Mouse (Mus musculus): ENCODE data around the gene Stpg2. TPM values are rescaled to one million over a fixed set of nuclear protein-coding genes. Genes with fewer than 3 reads are reported as not detected.
"Not testable (repeated sequence)": the region's sequence is repeated elsewhere in the genome, so short reads cannot be mapped to it uniquely, and the experiment has no call there.

Gene Stpg2
- total and polyA plus RNA-seq, 2 experiments from 2014 or later = 0.19 TPM; not detected in 1

GRCm38 (mm10) chr3:139665047-139665446, 459.6 kb downstream of the Stpg2 start:
- ATAC-seq = no peak
- Histone ChIP-seq H3K4me2 (ENCODE audit: low read depth) (no peak overlapping the region), H3K27ac (ENCODE audit: low read depth, low read length) (no peak overlapping the region), H3K27me3 (ENCODE audit: insufficient read depth, low read length) (no peaks in the 10 kb centered on the region), H3K9ac (no peak overlapping the region), H3K4me1 (ENCODE audit: insufficient read depth) (no peaks in the 10 kb centered on the region), H3K4me3 (ENCODE audit: low read depth, low read length) (no peak overlapping the region), H3K36me3 (ENCODE audit: insufficient read depth) (no peaks in the 10 kb centered on the region), H3K9me3 (ENCODE audit: low read length) (no peaks in the 10 kb centered on the region)
- no peak for TF ChIP-seq CTCF (IDR thresholded peaks at IDR 0.05; ENCODE audit: low read depth)
- WGBS = 96% methylated on average over 3 of the region's 3 CpGs
- no peak for DNase-seq

- no peak overlapping the region for H3K4me2 ChIP-seq (ENCODE audit: low read depth)
- H3K4me1 ChIP-seq (ENCODE audit: insufficient read depth) = no peaks in the 10 kb centered on the region
- H3K9me3 ChIP-seq (ENCODE audit: low read length) = no peaks in the 10 kb centered on the region
- no peak for TF ChIP-seq CTCF (IDR thresholded peaks at IDR 0.05; ENCODE audit: low read depth)
- no peak overlapping the region for H3K4me3 ChIP-seq (ENCODE audit: low read depth, low read length)
- H3K9ac ChIP-seq = no peak overlapping the region
- 85% methylated on average over 3 of the region's 3 CpGs for WGBS
- no peaks in the 10 kb centered on the region for H3K27me3 ChIP-seq (ENCODE audit: insufficient read depth, low read length)
- H3K27ac ChIP-seq (ENCODE audit: low read depth, low read length) = no peak overlapping the region
- H3K36me3 ChIP-seq (ENCODE audit: insufficient read depth) = no peaks in the 10 kb centered on the region
- ATAC-seq = no peak
- DNase-seq = no peak
These were observed 470.7 kb downstream of the Stpg2 start for GRCm38 (mm10) chr3:139676192-139676591.

- Histone ChIP-seq H3K4me2 (ENCODE audit: low read depth) (no peak overlapping the region), H3K9ac (no peak overlapping the region), H3K27ac (ENCODE audit: low read depth, low read length) (no peak overlapping the region), H3K27me3 (ENCODE audit: insufficient read depth, low read length) (no peaks in the 10 kb centered on the region), H3K4me1 (ENCODE audit: insufficient read depth) (no peaks in the 10 kb centered on the region), H3K36me3 (ENCODE audit: insufficient read depth) (no peaks in the 10 kb centered on the region), H3K4me3 (ENCODE audit: low read depth, low read length) (no peak overlapping the region), H3K9me3 (ENCODE audit: low read length) (no peaks in the 10 kb centered on the region)
- no peak for TF ChIP-seq CTCF (IDR thresholded peaks at IDR 0.05; ENCODE audit: low read depth)
- ATAC-seq (no peak), DNase-seq (no peak)
- whole genome bisulfite sequencing = 93% methylated on average over 1 of the region's 1 CpGs
These were observed 471.2 kb downstream of the Stpg2 start for GRCm38 (mm10) chr3:139676723-139677122.

- not testable (repeated sequence) for DNase-seq; H3K9ac ChIP-seq; H3K9me3 ChIP-seq (ENCODE audit: low read length); H3K4me2 ChIP-seq (ENCODE audit: low read depth); H3K4me1 ChIP-seq (ENCODE audit: insufficient read depth); H3K36me3 ChIP-seq (ENCODE audit: insufficient read depth); ATAC-seq; H3K27me3 ChIP-seq (ENCODE audit: insufficient read depth, low read length); H3K27ac ChIP-seq (ENCODE audit: low read depth, low read length); H3K4me3 ChIP-seq (ENCODE audit: low read depth, low read length)
- 97% methylated on average over 3 of the region's 3 CpGs for WGBS
These were observed 498.7 kb downstream of the Stpg2 start for GRCm38 (mm10) chr3:139704238-139704637.

- not testable (repeated sequence) for H3K27me3 ChIP-seq (ENCODE audit: insufficient read depth, low read length); H3K9me3 ChIP-seq (ENCODE audit: low read length); H3K36me3 ChIP-seq (ENCODE audit: insufficient read depth); H3K9ac ChIP-seq; H3K4me2 ChIP-seq (ENCODE audit: low read depth); H3K4me3 ChIP-seq (ENCODE audit: low read depth, low read length); H3K27ac ChIP-seq (ENCODE audit: low read depth, low read length); DNase-seq; ATAC-seq; H3K4me1 ChIP-seq (ENCODE audit: insufficient read depth)
- 94% methylated on average over 4 of the region's 4 CpGs for WGBS
These were observed 501.9 kb downstream of the Stpg2 start for GRCm38 (mm10) chr3:139707396-139707795.

- no peak for ATAC-seq
- H3K4me2 ChIP-seq (ENCODE audit: low read depth) = no peak overlapping the region
- H3K4me3 ChIP-seq (ENCODE audit: low read depth, low read length) = no peak overlapping the region
- no peaks in the 10 kb centered on the region for H3K9me3 ChIP-seq (ENCODE audit: low read length)
- H3K27me3 ChIP-seq (ENCODE audit: insufficient read depth, low read length) = no peaks in the 10 kb centered on the region
- no peak overlapping the region for H3K27ac ChIP-seq (ENCODE audit: low read depth, low read length)
- no peak for TF ChIP-seq CTCF (IDR thresholded peaks at IDR 0.05; ENCODE audit: low read depth)
- WGBS = 75% methylated on average over 4 of the region's 4 CpGs
- no peaks in the 10 kb centered on the region for H3K36me3 ChIP-seq (ENCODE audit: insufficient read depth)
- no peak overlapping the region for H3K9ac ChIP-seq
- no peak for DNase-seq
- H3K4me1 ChIP-seq (ENCODE audit: insufficient read depth) = no peaks in the 10 kb centered on the region
These were observed 504.3 kb downstream of the Stpg2 start for GRCm38 (mm10) chr3:139709794-139710193.

GRCm38 (mm10) chr3:139728751-139729150, 523.3 kb downstream of the Stpg2 start:
- no peak overlapping the region for H3K9ac ChIP-seq
- H3K27me3 ChIP-seq (ENCODE audit: insufficient read depth, low read length) = no peaks in the 10 kb centered on the region
- no peak for ATAC-seq
- H3K4me2 ChIP-seq (ENCODE audit: low read depth) = no peak overlapping the region
- H3K36me3 ChIP-seq (ENCODE audit: insufficient read depth) = no peaks in the 10 kb centered on the region
- H3K4me1 ChIP-seq (ENCODE audit: insufficient read depth) = no peaks in the 10 kb centered on the region
- no peak overlapping the region for H3K4me3 ChIP-seq (ENCODE audit: low read depth, low read length)
- no peak for DNase-seq
- 83% methylated on average over 7 of the region's 7 CpGs for WGBS
- TF ChIP-seq CTCF (IDR thresholded peaks at IDR 0.05; ENCODE audit: low read depth) = no peak
- no peak overlapping the region for H3K27ac ChIP-seq (ENCODE audit: low read depth, low read length)
- no peaks in the 10 kb centered on the region for H3K9me3 ChIP-seq (ENCODE audit: low read length)

GRCm38 (mm10) chr3:139729248-139729647, 523.8 kb downstream of the Stpg2 start:
- DNase-seq = no peak
- 58% methylated on average over 5 of the region's 5 CpGs for WGBS
- no peaks in the 10 kb centered on the region for H3K27me3 ChIP-seq (ENCODE audit: insufficient read depth, low read length)
- no peaks in the 10 kb centered on the region for H3K9me3 ChIP-seq (ENCODE audit: low read length)
- H3K36me3 ChIP-seq (ENCODE audit: insufficient read depth) = no peaks in the 10 kb centered on the region
- no peak overlapping the region for H3K9ac ChIP-seq
- no peak for ATAC-seq
- H3K4me2 ChIP-seq (ENCODE audit: low read depth) = no peak overlapping the region
- no peaks in the 10 kb centered on the region for H3K4me1 ChIP-seq (ENCODE audit: insufficient read depth)
- TF ChIP-seq CTCF (IDR thresholded peaks at IDR 0.05; ENCODE audit: low read depth) = no peak
- H3K4me3 ChIP-seq (ENCODE audit: low read depth, low read length) = no peak overlapping the region
- no peak overlapping the region for H3K27ac ChIP-seq (ENCODE audit: low read depth, low read length)

Data from forebrain, postnatal 0 days (tissue).